Mouse (Mus musculus) heart, adult 10 weeks (tissue): ENCODE data around the gene Gcnt4. TPM values are rescaled to one million over a fixed set of nuclear protein-coding genes. Genes with fewer than 3 reads are reported as not detected.

Source experiments
- polyA plus RNA-seq: library from polyadenylated mRNA; stranded (reverse); fragments of 350-450 nt; fragmentation: Illumina TruSeq; extraction: RNeasy Lipid Tissue Mini Kit (QIAGEN cat#74804); gene quantifications from one replicate; pipeline ENCODE4 v1.2.3, GENCODE M21; 2014; ENCODE audit warnings: low read depth, low replicate concordance

Gene Gcnt4
- polyA plus RNA-seq = 0.13 TPM

DNA sequence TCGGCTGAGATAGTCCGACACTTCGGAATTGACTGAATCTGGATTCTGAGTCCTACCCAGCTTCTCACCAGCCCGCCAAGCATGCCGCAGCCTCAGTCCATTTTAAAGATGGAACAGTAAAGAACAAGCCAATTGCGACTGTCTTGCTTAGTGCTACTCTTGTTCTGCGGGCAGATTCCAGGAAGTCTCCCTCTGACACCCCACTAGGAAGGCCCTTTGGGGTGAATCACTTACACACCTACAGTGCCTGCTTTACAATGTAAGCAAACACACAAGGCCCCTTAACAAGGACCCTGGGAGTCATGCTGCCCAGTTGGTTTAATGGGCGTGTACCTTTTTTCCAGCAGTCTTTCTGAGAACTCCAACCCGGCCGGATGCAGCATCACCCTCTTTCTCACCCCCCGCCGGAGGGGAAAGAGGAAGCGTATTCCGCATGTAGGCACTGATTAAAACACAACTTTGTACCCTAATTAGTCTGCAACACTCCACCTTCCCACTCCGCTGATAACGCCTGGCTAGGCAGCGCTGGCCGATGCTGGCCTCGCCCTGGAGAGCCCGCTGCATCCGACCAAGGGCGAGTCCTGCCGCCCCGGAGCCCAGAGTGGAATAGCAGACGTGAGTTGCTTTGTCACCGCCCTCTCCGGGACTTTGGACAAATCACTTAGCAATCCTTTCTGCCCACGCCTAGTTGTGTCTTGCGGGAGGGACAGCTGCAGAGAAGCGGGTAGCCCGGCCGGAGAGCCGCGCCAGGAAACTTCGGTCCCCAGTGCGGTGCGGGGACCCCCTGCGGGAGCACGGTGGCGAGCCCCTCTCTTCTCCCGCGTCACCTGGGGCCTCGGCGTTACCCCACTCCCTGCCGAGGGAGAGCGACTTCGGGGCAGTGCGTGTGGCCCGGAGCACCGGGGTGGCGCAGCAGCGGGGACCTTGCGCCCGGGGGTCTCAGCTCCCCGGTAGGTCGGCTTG, at the start of gene Gcnt4:
TSS of gene Gcnt4 (plus strand) at position 691 of the 963 bp plus-strand sequence.

Other genes starting within 250 kb of the Gcnt4 start
- not detected for gene Ankrd31, start 176.4 kb upstream of the Gcnt4 start, polyA plus RNA-seq
- not detected for gene 1700029F12Rik, start 109.7 kb downstream of the Gcnt4 start, polyA plus RNA-seq
- 0.50 TPM for gene Fam169a, start 142.6 kb downstream of the Gcnt4 start, polyA plus RNA-seq
- gene Gm6169, start 174.5 kb downstream of the Gcnt4 start, polyA plus RNA-seq = 1.2 TPM
- gene Gfm2, start 213.2 kb downstream of the Gcnt4 start, polyA plus RNA-seq = 50.3 TPM
- gene Nsa2, start 213.2 kb downstream of the Gcnt4 start, polyA plus RNA-seq = 68.3 TPM